Mouse (Mus musculus) kidney, adult 18-20 months (tissue): ENCODE results near the gene Btnl10.
A peak's percentile ranks its signal among the peaks of the same experiment; 100 is the strongest.

Source experiments
- DNase-seq: peaks from one replicate; pipeline ENCODE4 v3.0.0; 2021

Btnl10 gene

GRCm38 (mm10) chr11:58917745-58918366 is at the start of gene Btnl10:
Gene Btnl10 (plus strand): TSS chr11:58917908.
- DNase-seq = no peak

- peak; percentile 10 for DNase-seq
These were observed 49.8 kb upstream of the Btnl10 start for GRCm38 (mm10) chr11:58867954-58868330.

DNA sequence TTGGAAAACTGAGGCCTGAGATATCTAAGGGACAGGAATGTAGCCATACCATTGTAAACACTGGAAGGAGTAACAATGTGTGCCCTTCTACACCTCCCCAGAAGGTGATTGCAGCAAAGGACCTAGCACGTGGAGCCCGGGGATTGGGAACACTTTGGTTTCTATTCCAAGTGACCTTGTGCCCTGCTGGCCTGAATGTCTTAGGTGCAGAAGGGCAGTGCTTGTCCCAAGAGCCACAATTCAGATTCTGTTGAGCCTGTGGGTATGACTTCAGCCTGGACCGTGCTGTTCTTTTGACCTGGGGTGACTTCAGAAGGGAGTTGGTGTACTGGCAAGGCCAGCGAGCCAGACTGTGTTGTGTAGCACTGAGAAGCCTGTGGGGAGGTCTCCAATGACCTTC is 46.7 kb upstream of the Btnl10 start:
- peak; percentile 23 for DNase-seq

- DNase-seq = no peak
These were observed 34.0 kb upstream of the Btnl10 start for GRCm38 (mm10) chr11:58883756-58884155.

- DNase-seq = no peak
These were observed 27.2 kb upstream of the Btnl10 start for GRCm38 (mm10) chr11:58890511-58890910.

GRCm38 (mm10) chr11:58894456-58894855 is 23.3 kb upstream of the Btnl10 start:
- no peak for DNase-seq

GRCm38 (mm10) chr11:58897485-58897884 is 20.2 kb upstream of the Btnl10 start:
- DNase-seq = no peak

DNA sequence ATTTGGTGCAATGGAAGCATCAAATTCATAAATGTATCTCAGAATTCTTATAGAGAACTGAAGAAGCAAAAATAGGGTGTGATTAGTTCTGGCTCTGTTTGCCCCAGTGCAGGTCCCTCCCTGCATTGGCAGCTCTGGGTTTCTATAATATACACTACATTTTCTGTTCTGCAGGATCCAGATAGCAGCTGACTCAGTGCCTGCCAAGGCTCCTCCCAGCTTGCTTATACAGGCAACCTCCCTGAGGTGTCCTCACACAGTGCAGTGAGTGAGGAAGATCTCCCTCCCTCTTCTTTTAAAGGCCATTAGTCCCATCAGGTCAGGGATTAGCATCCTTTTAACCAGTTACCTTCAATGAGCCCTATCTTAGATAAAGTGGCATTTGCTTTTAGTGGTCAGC is 16.6 kb upstream of the Btnl10 start:
- DNase-seq = no peak

- peak; percentile 98 for DNase-seq
These were observed 13.9 kb upstream of the Btnl10 start, which contains the start of gene Zfp39 for GRCm38 (mm10) chr11:58903511-58904409. Gene Zfp39 (minus strand): TSS chr11:58904225.

DNA sequence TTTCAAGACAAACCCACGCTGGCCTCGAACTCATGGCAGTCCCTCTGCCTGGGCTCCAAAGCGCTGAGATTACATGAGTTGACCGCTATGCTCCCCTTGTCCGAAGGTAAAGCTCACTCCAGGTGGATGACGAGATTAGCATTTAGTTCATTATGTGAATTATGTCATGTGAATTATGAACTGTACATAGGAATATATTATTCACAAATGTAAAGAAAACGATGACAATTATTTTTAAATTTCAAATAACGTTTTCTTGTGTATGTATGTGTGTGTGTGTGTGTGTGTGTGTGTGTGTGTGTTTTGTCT is 13.3 kb upstream of the Btnl10 start:
- DNase-seq = no peak

DNA sequence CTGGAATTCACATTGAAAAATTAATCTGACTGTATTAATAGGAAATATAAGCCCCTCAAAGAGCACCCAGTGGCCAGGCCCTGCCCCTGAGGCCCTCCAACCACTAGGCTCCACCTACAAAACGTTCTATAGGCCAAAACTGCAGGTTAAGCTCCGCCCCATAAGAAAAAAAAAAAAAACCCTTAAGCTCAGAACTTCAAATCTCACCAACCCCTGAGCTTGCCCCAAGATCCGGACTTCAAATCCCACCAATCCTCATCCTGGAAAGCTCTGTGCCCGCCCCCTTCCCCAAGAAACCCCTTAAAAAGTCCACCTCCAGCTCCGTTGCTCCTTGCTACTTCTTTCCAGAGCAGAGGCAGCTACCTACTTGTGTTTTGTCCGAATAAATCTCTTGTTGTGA is 12.9 kb upstream of the Btnl10 start:
- no peak for DNase-seq

DNA sequence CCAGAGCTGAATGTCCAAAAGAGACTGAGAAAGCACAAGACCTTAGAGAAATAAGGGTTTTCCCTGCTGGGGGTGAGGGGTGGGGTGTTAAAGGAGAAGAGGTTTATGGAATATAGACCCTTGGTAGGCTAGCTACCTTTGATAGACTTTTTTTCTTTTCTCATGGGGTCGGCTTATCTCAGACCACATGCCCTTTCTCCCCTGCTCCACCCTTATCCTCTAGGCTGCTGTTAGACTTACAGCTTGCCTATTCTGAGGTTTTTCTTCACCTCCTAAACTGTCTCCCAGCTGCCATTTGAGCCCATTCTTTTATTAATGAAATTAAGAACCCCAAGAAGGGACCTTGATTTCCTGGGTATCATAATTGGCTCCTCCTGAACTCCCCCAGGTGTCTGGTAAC is 3.9 kb upstream of the Btnl10 start:
- DNase-seq = no peak

GRCm38 (mm10) chr11:58914461-58915028 is 3.2 kb upstream of the Btnl10 start:
- DNase-seq = peak; percentile 63

GRCm38 (mm10) chr11:58916879-58917744 is 596 bp upstream of the Btnl10 start:
- peak; percentile 34 for DNase-seq

GRCm38 (mm10) chr11:58918759-58919158 is 1.1 kb downstream of the Btnl10 start:
- no peak for DNase-seq

GRCm38 (mm10) chr11:58922420-58922819 is 4.7 kb downstream of the Btnl10 start:
- no peak for DNase-seq

DNA sequence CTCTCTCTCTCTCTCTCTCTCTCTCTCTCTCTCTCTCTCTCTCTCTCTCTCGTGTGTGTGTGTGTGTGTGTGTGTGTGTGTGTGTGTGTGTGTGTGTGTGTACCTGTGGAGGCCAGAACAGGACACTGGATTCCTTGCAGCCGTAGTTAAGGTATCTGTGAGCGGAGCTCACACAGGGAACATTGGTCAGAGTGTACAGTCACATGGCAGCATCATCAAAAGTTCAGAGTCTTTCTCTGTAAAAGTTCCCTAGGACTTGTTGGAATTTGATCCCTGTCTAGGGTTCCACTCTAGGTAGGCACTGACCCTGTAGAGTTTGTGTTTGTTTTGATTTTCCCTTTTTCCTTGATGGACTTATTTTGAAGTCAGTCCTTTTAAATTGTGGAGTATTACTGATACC is 8.9 kb downstream of the Btnl10 start:
- peak; percentile 43 for DNase-seq

GRCm38 (mm10) chr11:58927053-58927452 is 9.3 kb downstream of the Btnl10 start:
- no peak for DNase-seq

DNA sequence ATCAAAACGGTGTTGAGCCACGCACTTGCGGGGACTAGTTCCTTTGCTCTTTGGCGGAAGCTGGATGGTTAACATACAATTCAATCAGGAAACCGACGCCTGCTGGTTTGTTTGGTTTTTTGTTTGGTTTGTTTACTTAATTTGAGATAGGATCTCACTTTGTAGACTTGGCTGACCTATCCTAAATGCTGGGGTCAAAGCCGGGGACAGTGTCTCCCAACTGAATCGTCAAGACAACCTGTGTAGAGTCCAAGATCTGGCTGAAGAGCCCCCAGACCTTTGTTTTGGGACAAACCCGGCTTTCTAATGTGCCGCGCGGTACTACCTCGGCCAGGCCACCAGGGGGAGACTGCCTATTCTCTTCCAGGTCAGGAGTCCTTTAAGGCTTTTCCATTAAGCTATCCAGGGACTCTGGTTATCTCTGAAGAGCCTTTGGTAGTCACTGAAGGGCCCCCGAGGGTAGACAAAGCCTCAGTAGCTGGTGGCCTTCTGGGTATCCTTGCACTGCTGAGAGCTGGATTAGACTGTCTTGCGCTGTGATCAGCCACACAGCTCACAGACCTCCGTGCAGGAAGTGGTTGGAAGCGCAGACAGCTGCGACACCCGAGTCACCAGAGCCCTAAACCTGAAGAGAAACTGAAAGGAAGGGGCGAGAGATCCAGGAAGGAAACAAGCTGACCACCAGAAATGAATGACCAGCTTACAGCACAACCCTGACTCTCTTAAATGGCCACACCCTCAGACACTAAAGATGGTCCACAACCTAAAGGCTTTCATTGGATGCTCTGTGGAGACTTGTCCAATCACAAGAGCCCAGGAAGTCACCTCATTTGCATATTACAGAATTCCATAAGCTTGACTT is 10.3 kb downstream of the Btnl10 start:
- peak; percentile 72 for DNase-seq

DNA sequence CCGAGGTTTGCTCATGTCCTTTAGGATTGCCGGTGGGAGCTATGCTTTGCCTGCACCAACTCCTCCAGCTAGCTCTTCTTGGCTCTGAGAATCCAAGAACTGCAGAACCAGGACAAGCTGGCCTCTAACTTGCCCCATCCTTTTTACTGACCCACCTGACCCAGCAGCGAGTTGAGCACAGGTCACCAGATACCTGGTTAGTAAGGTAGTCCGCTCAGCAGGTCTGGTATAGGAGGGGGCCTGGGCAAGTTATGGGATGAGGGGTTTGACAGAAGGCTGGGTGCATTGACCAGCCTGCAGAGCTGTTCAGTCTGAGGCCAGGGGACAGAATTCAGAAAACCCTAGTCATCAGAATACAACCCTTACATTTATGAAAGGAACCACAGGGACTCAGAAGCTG is 11.3 kb downstream of the Btnl10 start:
- DNase-seq = no peak

GRCm38 (mm10) chr11:58929641-58930040 is 11.9 kb downstream of the Btnl10 start:
- peak; percentile 46 for DNase-seq

GRCm38 (mm10) chr11:58930254-58930653 is 12.5 kb downstream of the Btnl10 start:
- DNase-seq = no peak
